Mouse (Mus musculus) heart, postnatal 0 days (tissue): Measurements from ENCODE around the gene Ttc6.

Experiments
- CTCF ChIP-seq: IDR thresholded peaks from 2 replicates; pipeline ENCODE4 v1.5.1; 2016; ENCODE audit warnings: antibody characterized with exemption, control low read depth, low read depth
- EP300 ChIP-seq: IDR thresholded peaks from 2 replicates; pipeline ENCODE4 v1.6.1; 2016; ENCODE audit warnings: antibody characterized with exemption, low read depth

DNA sequence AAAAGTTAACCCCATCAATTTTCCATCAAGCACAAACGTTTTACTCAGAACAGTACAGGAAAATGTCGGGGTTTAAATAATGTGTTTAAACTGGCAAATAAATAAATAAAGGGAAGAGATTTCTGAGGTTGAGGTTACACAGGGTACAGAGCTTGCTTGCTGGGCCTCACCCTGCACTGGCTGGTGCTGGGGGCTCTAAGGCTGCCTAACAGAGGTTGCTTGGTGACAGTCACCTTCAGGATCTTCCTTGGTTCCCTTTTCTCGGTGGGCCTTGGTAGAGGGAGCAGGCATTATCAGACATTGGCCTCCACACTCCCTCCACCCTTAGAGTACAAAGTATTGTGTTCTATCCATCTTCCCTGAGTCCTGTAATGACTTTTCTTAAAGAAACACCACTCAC is 11.6 kb upstream of the Ttc6 start:
- no peak for TF ChIP-seq CTCF
- TF ChIP-seq EP300: no peak
